Mouse (Mus musculus) stomach, postnatal 0 days (tissue): ENCODE measurements around the gene Enox1. TPM values are rescaled to one million over a fixed set of nuclear protein-coding genes. Genes with fewer than 3 reads are reported as not detected.

Source experiments
- ATAC-seq: fragments of 200-750 bp; cut with Nextera tagmentation; 2 replicates; pipeline ENCODE4 v1.8.0; 2017; ENCODE audit not compliant: low FRiP score, low TSS enrichment
- DNase-seq: peaks from one replicate; pipeline ENCODE4 v3.0.0-alpha.2; 2016; ENCODE audit warnings: low spot score
- H3K27ac ChIP-seq: fragments of 300-500 bp; sonication (generic); replicated peaks from 2 replicates; pipeline ENCODE4 v1.5.1; 2014; ENCODE audit warnings: mild to moderate bottlenecking, control low read depth
- H3K27me3 ChIP-seq: fragments of 300-500 bp; sonication (generic); 2 replicates; pipeline ENCODE4 v1.6.1; 2014; ENCODE audit warnings: low read length; ENCODE audit not compliant: control insufficient read depth, insufficient read depth
- H3K36me3 ChIP-seq: fragments of 300-500 bp; sonication (generic); 2 replicates; pipeline ENCODE4 v1.6.1; 2014; ENCODE audit warnings: low read length, mixed read lengths; ENCODE audit not compliant: control insufficient read depth, insufficient read depth
- H3K4me1 ChIP-seq: fragments of 300-500 bp; sonication (generic); replicated peaks from 2 replicates; pipeline ENCODE4 v1.6.1; 2014; ENCODE audit warnings: antibody characterized with exemption; ENCODE audit not compliant: control insufficient read depth, insufficient read depth
- H3K4me2 ChIP-seq: fragments of 300-500 bp; sonication (generic); replicated peaks from 2 replicates; pipeline ENCODE4 v1.6.1; 2014; ENCODE audit warnings: low read depth, mild to moderate bottlenecking, control low read depth, moderate library complexity
- H3K4me3 ChIP-seq: fragments of 300-500 bp; sonication (generic); 2 replicates; pipeline ENCODE4 v1.5.1; 2014; ENCODE audit warnings: low read depth, low read length, control low read depth
- H3K9ac ChIP-seq: fragments of 300-500 bp; sonication (generic); 2 replicates; pipeline ENCODE4 v1.6.1; 2014; ENCODE audit warnings: mild to moderate bottlenecking, low read length, control low read depth, mixed read lengths
- H3K9me3 ChIP-seq: fragments of 300-500 bp; sonication (generic); 2 replicates; pipeline ENCODE4 v1.6.1; 2016; ENCODE audit warnings: low read length; ENCODE audit not compliant: control insufficient read depth
- CTCF ChIP-seq: IDR thresholded peaks from 2 replicates; pipeline ENCODE4 v1.5.1; 2016; ENCODE audit warnings: antibody characterized with exemption, low read depth, mild to moderate bottlenecking, moderate library complexity
- EP300 ChIP-seq: optimal IDR thresholded peaks from 2 replicates; pipeline ENCODE3; 2016; ENCODE audit warnings: antibody characterized with exemption
- WGBS: fragments of 180-500 bp; shearing (Covaris S2); extraction: QIAGEN DNeasy Blood & Tissue Kit; methylation state at CpG from one replicate; pipeline ENCODE4 v1.1.7; 2014; 5-methylcytosine and 5-hydroxymethylcytosine counted together
- polyA plus RNA-seq: library from polyadenylated mRNA; unstranded; fragments of >200 nt; fragmentation: Nextera tagmentation; extraction: Ambion mirVana; gene quantifications from 2 replicates; pipeline ENCODE4 v1.2.1, GENCODE M21; 2015

Gene Enox1
- polyA plus RNA-seq, 1 experiment from 2014 or later = 2.5 TPM

GRCm38 (mm10) chr14:77621473-77622264 lies 465.1 kb downstream of the Enox1 start:
- TF ChIP-seq EP300 (no peak), CTCF (no peak)

GRCm38 (mm10) chr14:77626557-77627507 lies 470.3 kb downstream of the Enox1 start:
- H3K4me2 ChIP-seq = no peak overlapping the region
- 62% methylated on average over 12 of the region's 12 CpGs for WGBS
- TF ChIP-seq CTCF (no peak), EP300 (no peak)

More at GRCm38 (mm10) chr14:77621473-77622264, 465.1 kb downstream of the Enox1 start:
- Histone ChIP-seq H3K27ac (no peak overlapping the region), H3K36me3 (no peaks in the 10 kb centered on the region), H3K4me2 (no peak overlapping the region), H3K9ac (no peak overlapping the region), H3K27me3 (no peaks in the 10 kb centered on the region), H3K4me3 (no peak overlapping the region), H3K4me1 (no peaks in the 10 kb centered on the region), H3K9me3 (no peaks in the 10 kb centered on the region)
- DNase-seq (no peak), ATAC-seq (no peak)
- 67% methylated on average over 4 of the region's 4 CpGs for WGBS

GRCm38 (mm10) chr14:77632466-77633171 lies 476.1 kb downstream of the Enox1 start:
- H3K36me3 ChIP-seq = no peaks in the 10 kb centered on the region
- ATAC-seq (no peak), DNase-seq (no peak)
- 85% methylated on average over 10 of the region's 10 CpGs for WGBS
- no peak for TF ChIP-seq EP300
- TF ChIP-seq CTCF = no peak
- H3K9ac ChIP-seq = no peak overlapping the region
- no peaks in the 10 kb centered on the region for H3K4me1 ChIP-seq
- no peaks in the 10 kb centered on the region for H3K27me3 ChIP-seq
- H3K4me2 ChIP-seq = no peak overlapping the region
- no peaks in the 10 kb centered on the region for H3K9me3 ChIP-seq
- H3K4me3 ChIP-seq = no peak overlapping the region
- no peak overlapping the region for H3K27ac ChIP-seq

More at GRCm38 (mm10) chr14:77626557-77627507, 470.3 kb downstream of the Enox1 start:
- Histone ChIP-seq H3K36me3 (no peaks in the 10 kb centered on the region), H3K4me3 (no peak overlapping the region), H3K27ac (no peak overlapping the region), H3K9me3 (no peaks in the 10 kb centered on the region), H3K27me3 (no peaks in the 10 kb centered on the region), H3K4me1 (no peaks in the 10 kb centered on the region), H3K9ac (no peak overlapping the region)
- ATAC-seq (no peak), DNase-seq (no peak)

- 15% methylated on average over 2 of the region's 2 CpGs for WGBS
- Histone ChIP-seq H3K36me3 (no peaks in the 10 kb centered on the region), H3K4me1 (no peaks in the 10 kb centered on the region), H3K9me3 (no peaks in the 10 kb centered on the region), H3K27ac (no peak overlapping the region), H3K9ac (no peak overlapping the region), H3K4me2 (no peak overlapping the region), H3K27me3 (no peaks in the 10 kb centered on the region), H3K4me3 (no peak overlapping the region)
- no peak for ATAC-seq
- TF ChIP-seq EP300 = no peak
- no peak for TF ChIP-seq CTCF
- DNase-seq = no peak
These were observed 476.6 kb downstream of the Enox1 start for GRCm38 (mm10) chr14:77633172-77633542.

DNA sequence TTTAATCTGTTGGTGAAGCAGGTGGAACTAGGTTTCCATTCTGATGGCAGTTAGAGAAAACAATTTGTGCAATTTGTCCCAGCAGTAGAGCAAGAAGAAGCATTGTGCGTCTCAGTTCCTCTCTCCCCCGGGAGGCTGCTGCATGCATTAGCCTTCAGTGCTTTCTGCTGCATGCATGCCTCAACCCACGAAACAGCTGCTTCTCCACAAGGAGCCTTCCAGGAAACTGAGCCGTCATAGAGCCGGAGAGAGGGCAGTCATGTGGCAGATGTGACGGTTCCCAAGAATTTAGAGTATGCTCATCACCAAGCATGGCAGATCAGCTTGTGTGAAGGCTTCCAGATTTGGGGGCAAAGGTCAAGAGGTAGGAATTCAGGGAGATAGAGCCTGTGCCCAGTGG lies 480.4 kb downstream of the Enox1 start:
- H3K9me3 ChIP-seq = no peaks in the 10 kb centered on the region
- no peak overlapping the region for H3K4me3 ChIP-seq
- WGBS = 44% methylated on average over 6 of the region's 6 CpGs
- DNase-seq (no peak), ATAC-seq (no peak)
- no peak overlapping the region for H3K27ac ChIP-seq
- no peaks in the 10 kb centered on the region for H3K36me3 ChIP-seq
- H3K4me1 ChIP-seq = no peaks in the 10 kb centered on the region
- TF ChIP-seq EP300 = no peak
- TF ChIP-seq CTCF = no peak
- H3K9ac ChIP-seq = no peak overlapping the region
- H3K4me2 ChIP-seq = no peak overlapping the region
- no peaks in the 10 kb centered on the region for H3K27me3 ChIP-seq
